Mouse (Mus musculus) testis, postnatal 10 days (tissue): ENCODE data around the gene Smarca1.

ENCODE experiments used
- DNase-seq: peaks from one replicate; pipeline ENCODE4 v3.0.0; 2021; ENCODE audit warnings: low spot score

Gene Smarca1

DNA sequence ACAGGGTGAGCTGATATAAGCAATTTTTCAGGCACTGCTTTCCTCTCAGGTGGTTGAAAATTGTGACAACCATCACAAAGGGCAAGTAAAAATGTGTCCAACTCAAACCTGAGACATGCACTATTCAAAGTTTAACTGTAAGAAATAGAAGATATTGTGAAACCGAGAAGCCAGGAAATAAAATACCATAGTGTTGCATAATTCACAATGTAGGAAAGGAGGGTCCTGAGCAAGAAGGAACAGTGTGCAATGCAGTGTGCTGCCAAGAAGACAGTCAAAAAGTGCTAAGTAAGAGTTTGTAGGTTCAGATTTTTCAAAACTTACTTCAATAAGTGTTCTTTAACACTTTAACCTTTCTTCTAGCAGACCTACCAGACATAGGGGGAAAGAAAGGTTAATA lies 128.3 kb downstream of the Smarca1 start:
- no peak for DNase-seq

DNA sequence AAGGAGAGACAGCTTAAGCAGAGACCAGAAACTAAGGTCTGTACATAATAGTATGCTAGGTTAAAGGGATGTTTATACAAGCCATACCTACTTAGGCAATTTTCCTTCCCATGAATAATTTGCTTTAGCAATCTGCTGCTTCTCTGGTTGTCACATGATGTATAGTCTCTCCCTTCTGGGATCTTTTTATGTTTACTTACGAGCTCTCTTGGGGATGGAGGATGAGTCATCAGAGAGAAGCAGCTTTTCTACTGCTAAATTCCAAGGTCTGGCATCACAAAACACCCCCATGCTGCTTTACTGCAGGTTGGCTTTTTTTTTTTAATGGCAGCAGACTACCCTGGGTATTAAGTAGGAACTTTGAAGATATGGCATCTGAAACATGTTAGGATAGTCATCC lies 132.6 kb downstream of the Smarca1 start:
- DNase-seq, result no peak
